Mouse (Mus musculus): Measurements from ENCODE around the gene Pltp. TPM values are rescaled to one million over a fixed set of nuclear protein-coding genes. Genes with fewer than 3 reads are reported as not detected.
A peak's percentile ranks its signal among the peaks of the same experiment; 100 is the strongest.
"Not testable (repeated sequence)": the region's sequence is repeated elsewhere in the genome, so short reads cannot be mapped to it uniquely, and the experiment has no call there.

Gene Pltp
- polyA plus RNA-seq, 1 experiment from 2014 or later = 286 TPM

GRCm38 (mm10) chr2:164882619-164883018 is 25.1 kb upstream of the Pltp start:
- Histone ChIP-seq H3K27ac (ENCODE audit: low read length) (no peak overlapping the region), H3K36me3 (ENCODE audit: insufficient read depth, low read length) (peaks cover 32% of the 10 kb centered on the region), H3K9me3 (ENCODE audit: low read length) (no peaks in the 10 kb centered on the region), H3K9ac (replicated peaks; ENCODE audit: low read depth) (no peak overlapping the region), H3K27me3 (replicated peaks; ENCODE audit: insufficient read depth, low read length) (no peaks in the 10 kb centered on the region), H3K4me1 (ENCODE audit: insufficient read depth, low read depth, low read length) (0 out of 2 replicates have a peak, but pooled peaks cover 5% of the 10 kb centered on the region), H3K4me2 (replicated peaks; ENCODE audit: low read depth, low read length) (no peak overlapping the region), H3K4me3 (ENCODE audit: low read depth, low read length) (no peak overlapping the region)
- 81% methylated on average over 9 of the region's 9 CpGs for WGBS
- DNase-seq (ENCODE audit: low spot score) (no peak), ATAC-seq (no peak)
- TF ChIP-seq EP300 (IDR thresholded peaks at IDR 0.05) = no peak

DNA sequence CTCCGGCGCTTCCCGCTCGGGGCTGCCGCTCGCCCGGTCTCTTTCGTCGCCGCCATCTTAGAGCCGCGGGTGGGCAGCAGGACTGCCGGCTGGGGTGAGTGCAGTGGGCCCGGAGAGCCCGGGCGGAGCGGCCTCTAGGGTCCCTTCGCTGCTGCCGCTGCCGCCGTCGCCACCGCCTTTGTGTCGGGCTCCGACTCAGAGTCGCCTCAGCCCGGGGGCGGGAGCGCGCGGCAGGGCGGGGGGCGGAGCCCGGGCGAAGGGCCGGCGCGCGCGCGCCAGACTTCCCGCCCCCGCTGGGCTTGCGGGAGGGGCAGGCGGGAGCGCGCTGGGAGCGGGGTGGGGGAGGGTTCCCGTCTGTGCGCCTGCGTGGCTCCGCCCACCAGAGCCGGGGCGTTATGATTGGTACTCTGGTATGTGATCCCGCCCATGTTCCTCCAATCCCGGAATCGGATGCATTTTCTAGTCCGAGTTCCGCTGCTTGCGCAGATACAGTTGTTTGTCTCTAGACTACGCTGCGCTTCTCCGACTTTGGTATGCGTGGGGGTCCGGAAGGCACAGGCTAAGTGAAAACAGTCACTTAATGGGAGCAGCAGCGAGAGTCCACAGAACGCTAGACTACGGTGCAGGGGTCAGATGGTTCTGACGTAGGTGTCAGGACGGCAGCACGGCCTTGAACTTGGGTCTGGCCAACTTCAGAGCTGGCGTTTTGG is 22.2 kb upstream of the Pltp start:
- ATAC-seq (peak; percentile 90), DNase-seq (ENCODE audit: low spot score) (peak; percentile 98)
- Histone ChIP-seq H3K36me3 (ENCODE audit: insufficient read depth, low read length) (peaks cover 13% of the 10 kb centered on the region), H3K4me3 (ENCODE audit: low read depth, low read length) (peak overlapping the region; percentile 100), H3K9ac (replicated peaks; ENCODE audit: low read depth) (peak overlapping the region; percentile 100), H3K27me3 (replicated peaks; ENCODE audit: insufficient read depth, low read length) (no peaks in the 10 kb centered on the region), H3K4me1 (ENCODE audit: insufficient read depth, low read depth, low read length) (0 out of 2 replicates have a peak, but pooled peaks cover 5% of the 10 kb centered on the region), H3K4me2 (replicated peaks; ENCODE audit: low read depth, low read length) (peak overlapping the region; percentile 69), H3K9me3 (ENCODE audit: low read length) (no peaks in the 10 kb centered on the region), H3K27ac (ENCODE audit: low read length) (peak overlapping the region; percentile 100)
- TF ChIP-seq EP300 (IDR thresholded peaks at IDR 0.05) = no peak
- under 1% methylated on average over 35 of the region's 72 CpGs for WGBS

DNA sequence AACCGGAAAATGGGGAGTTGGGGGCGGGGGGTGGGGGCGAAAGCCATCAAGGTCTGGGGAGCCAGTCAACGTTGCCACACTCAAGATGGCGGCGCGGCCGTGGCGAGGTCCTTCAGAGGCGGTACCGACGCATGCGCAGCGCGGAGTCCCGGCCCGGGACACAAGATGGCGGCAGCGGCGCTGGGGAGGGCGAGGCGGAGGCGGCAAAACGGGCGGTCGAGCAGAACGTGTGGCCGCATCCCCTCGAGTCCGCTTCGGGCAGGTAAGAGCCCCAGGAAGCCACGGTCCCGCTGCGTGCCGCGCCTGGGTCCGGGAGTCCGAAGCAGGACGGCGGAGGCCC is 21.7 kb upstream of the Pltp start, which contains the start of gene Pcif1:
Gene Pcif1 (plus strand): TSS at position 77 of the 340 bp plus-strand sequence.
- Histone ChIP-seq H3K36me3 (ENCODE audit: insufficient read depth, low read length) (peaks cover 11% of the 10 kb centered on the region), H3K27me3 (replicated peaks; ENCODE audit: insufficient read depth, low read length) (no peaks in the 10 kb centered on the region), H3K9ac (replicated peaks; ENCODE audit: low read depth) (peak within 1 kb of the TSS; percentile 100), H3K4me3 (ENCODE audit: low read depth, low read length) (peak within 1 kb of the TSS; percentile 100), H3K4me1 (ENCODE audit: insufficient read depth, low read depth, low read length) (0 out of 2 replicates have a peak, but pooled peaks cover 8% of the 10 kb centered on the region), H3K4me2 (replicated peaks; ENCODE audit: low read depth, low read length) (peak within 1 kb of the TSS; percentile 69), H3K27ac (ENCODE audit: low read length) (peak within 1 kb of the TSS; percentile 100), H3K9me3 (ENCODE audit: low read length) (no peaks in the 10 kb centered on the region)
- WGBS = 2% methylated on average over 30 of the region's 40 CpGs
- peak; percentile 20; the same call in 1 of the 2 replicates for TF ChIP-seq CTCF (IDR thresholded peaks at IDR 0.05)
- TF ChIP-seq EP300 (IDR thresholded peaks at IDR 0.05) = no peak
- ATAC-seq = peak; percentile 88
- DNase-seq (ENCODE audit: low spot score) = peak; percentile 82

DNA sequence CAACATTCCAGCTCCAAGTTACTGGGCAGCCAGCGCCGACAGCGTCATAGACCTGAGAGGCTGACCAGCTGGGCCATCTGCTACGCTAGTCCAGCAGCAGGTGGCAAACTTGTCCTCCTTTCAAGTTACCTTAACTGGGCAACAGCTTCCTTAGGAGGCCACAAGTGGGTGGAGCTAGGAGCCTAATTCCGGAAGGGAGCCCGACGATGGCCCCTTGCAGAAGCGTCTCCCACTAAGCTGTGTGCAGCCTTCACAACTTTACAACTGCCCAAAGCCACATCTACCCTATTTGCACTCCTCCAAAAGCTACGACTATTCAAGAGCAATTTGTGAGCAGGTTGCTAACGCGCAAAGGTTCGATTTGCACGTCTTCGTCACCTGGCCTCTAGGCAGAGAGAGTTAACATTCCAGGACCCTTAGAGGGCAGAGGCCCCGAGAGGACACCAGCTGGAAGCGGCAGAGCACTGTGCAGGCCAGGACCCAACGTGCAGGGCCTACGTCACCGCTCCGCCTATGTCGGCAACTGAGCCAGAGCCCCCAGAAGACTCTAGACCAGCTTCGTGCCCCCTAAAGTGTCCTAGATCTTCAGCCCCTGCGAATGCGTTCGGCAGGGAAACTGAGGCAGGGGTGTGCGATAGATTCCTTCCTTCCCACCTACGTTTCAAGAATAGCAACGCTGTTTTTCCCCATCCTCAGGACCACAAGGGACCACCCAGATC is 21.2 kb upstream of the Pltp start:
- Histone ChIP-seq H3K36me3 (ENCODE audit: insufficient read depth, low read length) (peaks cover 7% of the 10 kb centered on the region; the same call in 1 of the 2 replicates), H3K4me3 (ENCODE audit: low read depth, low read length) (peak overlapping the region; percentile 100), H3K9me3 (ENCODE audit: low read length) (no peaks in the 10 kb centered on the region), H3K27me3 (replicated peaks; ENCODE audit: insufficient read depth, low read length) (no peaks in the 10 kb centered on the region), H3K4me2 (replicated peaks; ENCODE audit: low read depth, low read length) (peak overlapping the region; percentile 69), H3K4me1 (ENCODE audit: insufficient read depth, low read depth, low read length) (0 out of 2 replicates have a peak, but pooled peaks cover 8% of the 10 kb centered on the region), H3K9ac (replicated peaks; ENCODE audit: low read depth) (peak overlapping the region; percentile 100), H3K27ac (ENCODE audit: low read length) (peak overlapping the region; percentile 100)
- DNase-seq (ENCODE audit: low spot score) = peak; percentile 91
- TF ChIP-seq CTCF (IDR thresholded peaks at IDR 0.05) = peak; percentile 53
- TF ChIP-seq EP300 (IDR thresholded peaks at IDR 0.05) = no peak
- ATAC-seq = peak; percentile 25
- WGBS = under 1% methylated on average over 28 of the region's 28 CpGs

DNA sequence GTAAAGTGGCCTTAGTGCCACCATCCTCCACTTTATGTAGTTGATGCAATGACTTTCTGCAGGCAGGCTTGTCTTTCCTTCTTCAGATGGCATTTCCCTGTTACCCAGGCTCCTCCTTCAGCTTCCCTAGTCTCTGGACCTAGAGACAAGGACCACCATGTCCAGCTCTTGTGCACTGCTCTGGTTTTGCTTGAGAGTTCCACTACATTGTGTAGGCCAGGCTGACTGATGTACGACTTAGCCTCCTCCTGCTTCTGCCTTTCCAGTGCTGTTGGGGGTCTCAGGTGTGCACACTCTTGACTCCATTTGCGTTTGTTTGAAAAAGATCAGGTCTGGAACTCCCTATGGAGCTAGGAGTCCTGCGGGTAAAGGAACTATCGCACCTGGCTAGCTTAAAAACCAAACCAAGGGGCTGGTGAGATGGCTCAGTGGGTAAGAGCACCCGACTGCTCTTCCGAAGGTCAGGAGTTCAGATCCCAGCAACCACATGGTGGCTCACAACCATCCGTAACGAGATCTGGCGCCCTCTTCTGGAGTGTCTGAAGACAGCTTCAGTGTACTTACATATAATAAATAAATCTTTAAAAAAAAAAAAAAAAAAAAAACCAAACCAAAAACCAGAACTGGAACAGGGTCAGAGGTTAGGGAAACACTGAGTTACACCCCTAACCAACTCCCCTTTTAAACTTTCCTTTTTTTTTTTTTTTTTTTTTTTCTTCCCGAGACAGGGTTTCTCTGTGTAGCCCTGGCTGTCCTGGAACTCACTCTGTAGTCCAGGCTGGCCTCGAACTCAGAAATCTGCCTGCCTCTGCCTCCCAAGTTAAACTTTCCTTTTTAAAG is 20.1 kb upstream of the Pltp start:
- H3K4me2 ChIP-seq (replicated peaks; ENCODE audit: low read depth, low read length) = peak overlapping the region; percentile 69
- H3K4me1 ChIP-seq (ENCODE audit: insufficient read depth, low read depth, low read length); H3K27ac ChIP-seq (ENCODE audit: low read length); H3K9ac ChIP-seq (replicated peaks; ENCODE audit: low read depth); H3K27me3 ChIP-seq (replicated peaks; ENCODE audit: insufficient read depth, low read length); H3K9me3 ChIP-seq (ENCODE audit: low read length); DNase-seq (ENCODE audit: low spot score); H3K4me3 ChIP-seq (ENCODE audit: low read depth, low read length); H3K36me3 ChIP-seq (ENCODE audit: insufficient read depth, low read length); ATAC-seq: not testable (repeated sequence)
- WGBS = 65% methylated on average over 11 of the region's 11 CpGs

DNA sequence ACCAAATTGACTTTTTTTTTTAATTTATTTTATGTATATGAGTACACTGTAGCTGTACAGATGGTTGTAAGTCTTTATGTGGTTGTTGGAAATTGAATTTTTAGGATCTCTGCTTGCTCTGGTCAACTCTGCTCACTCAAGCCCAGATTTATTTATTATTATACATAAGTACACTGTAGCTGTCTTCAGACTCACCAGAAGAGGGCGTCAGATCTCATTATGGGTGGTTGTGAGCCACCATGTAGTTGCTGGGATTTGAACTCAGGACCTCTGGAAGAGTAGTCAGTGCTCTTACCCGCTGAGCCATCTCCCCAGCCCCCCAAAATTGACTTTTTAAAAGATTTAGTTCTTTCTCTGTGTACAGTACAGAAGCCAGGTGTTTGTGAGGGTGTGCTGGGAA is 18.1 kb upstream of the Pltp start:
- not testable (repeated sequence) for H3K4me2 ChIP-seq (replicated peaks; ENCODE audit: low read depth, low read length); ATAC-seq; H3K9me3 ChIP-seq (ENCODE audit: low read length); H3K4me3 ChIP-seq (ENCODE audit: low read depth, low read length); DNase-seq (ENCODE audit: low spot score); H3K4me1 ChIP-seq (ENCODE audit: insufficient read depth, low read depth, low read length); H3K9ac ChIP-seq (replicated peaks; ENCODE audit: low read depth); H3K27me3 ChIP-seq (replicated peaks; ENCODE audit: insufficient read depth, low read length); H3K36me3 ChIP-seq (ENCODE audit: insufficient read depth, low read length)
- 0 out of 2 replicates have a peak overlapping the region, but pooled peaks have one; percentile 3 for H3K27ac ChIP-seq (ENCODE audit: low read length)
- 0 out of 2 replicates have a peak, but pooled peaks have one; percentile 13 for TF ChIP-seq CTCF (IDR thresholded peaks at IDR 0.05)
- WGBS = 50% methylated on average over 2 of the region's 2 CpGs
